Mouse (Mus musculus) brain, embryonic 18.5 days (tissue): ENCODE measurements around the gene Fancm.
"Not testable (repeated sequence)": the region's sequence is repeated elsewhere in the genome, so short reads cannot be mapped to it uniquely, and the experiment has no call there.

Experiments used
- DNase-seq: peaks from one replicate; pipeline ENCODE4 v3.0.0-alpha.2; 2012; ENCODE audit warnings: low read depth, low spot score

The Fancm gene

GRCm38 (mm10) chr12:65119451-65119850, 44.0 kb downstream of the Fancm start:
- DNase-seq, result no peak

GRCm38 (mm10) chr12:65136121-65136520, 60.7 kb downstream of the Fancm start:
- not testable (repeated sequence) for DNase-seq

- peak; percentile 84 for DNase-seq
Measured at GRCm38 (mm10) chr12:65172021-65172951, 96.9 kb downstream of the Fancm start, which contains the start of gene Mis18bp1. TSS of gene Mis18bp1 (minus strand) at chr12:65172604.

- not testable (repeated sequence) for DNase-seq
Measured at GRCm38 (mm10) chr12:65172959-65173358, 97.6 kb downstream of the Fancm start.

- no peak for DNase-seq
Measured at GRCm38 (mm10) chr12:65173736-65174135, 98.3 kb downstream of the Fancm start.
